Mouse (Mus musculus) adrenal gland, postnatal 14 days (tissue): ENCODE measurements at regions not wholly inside any gene's neighbourhood (a gene's known extent, or its start where the extent isn't known, plus 50 kb on each side); places are given as distances from the start of the nearest gene placed in this dataset.
A peak's percentile ranks its signal among the peaks of the same experiment; 100 is the strongest.
"Not testable (repeated sequence)": the region's sequence is repeated elsewhere in the genome, so short reads cannot be mapped to it uniquely, and the experiment has no call there.

ENCODE experiments used
- DNase-seq: peaks from one replicate; pipeline ENCODE4 v3.0.0; 2021; ENCODE audit warnings: mixed read lengths

GRCm38 (mm10) chr6:37748296-37748980 lies 122.2 kb upstream of the Trim24 start:
- DNase-seq, result no peak

- no peak for DNase-seq
Observed at GRCm38 (mm10) chr6:37749016-37749415, 121.6 kb upstream of the Trim24 start.

DNA sequence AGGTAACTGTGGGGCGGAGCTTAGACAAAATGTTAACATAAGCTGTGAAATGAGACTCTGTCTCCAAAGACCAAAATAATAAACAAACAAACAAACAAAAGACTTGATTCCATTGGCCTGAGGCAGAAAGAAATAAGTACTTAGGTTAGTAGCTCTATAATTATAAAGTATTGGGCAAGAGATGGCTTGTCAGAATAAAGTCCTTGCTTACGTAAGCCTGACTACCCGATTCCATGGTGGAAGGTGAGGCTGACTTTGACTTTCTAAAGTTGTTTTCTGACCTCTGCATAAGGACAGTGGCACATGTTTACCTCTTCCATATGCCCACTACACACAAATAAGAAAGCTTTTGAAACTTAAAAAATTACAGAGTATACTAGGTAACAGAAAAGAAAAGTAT lies 120.3 kb upstream of the Trim24 start:
- DNase-seq, result no peak

GRCm38 (mm10) chr6:37751701-37752100 lies 118.9 kb upstream of the Trim24 start:
- DNase-seq, result no peak

DNA sequence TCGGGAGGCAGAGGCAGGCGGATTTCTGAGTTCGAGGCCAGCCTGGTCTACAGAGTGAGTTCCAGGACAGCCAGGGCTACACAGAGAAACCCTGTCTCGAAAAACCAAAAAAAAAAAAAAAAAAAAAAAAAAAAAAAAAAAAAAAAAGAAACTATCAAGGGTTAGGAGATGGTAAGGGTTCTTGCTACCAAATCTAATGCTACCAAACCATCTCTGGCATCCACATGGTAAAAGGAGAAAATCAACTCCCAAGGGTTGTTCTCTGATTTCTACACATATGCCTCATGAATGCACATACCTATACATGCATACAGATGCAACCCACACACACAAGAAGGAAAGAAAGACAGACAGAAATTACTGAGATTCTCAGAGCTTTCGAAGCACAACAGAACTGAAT lies 109.6 kb upstream of the Trim24 start:
- DNase-seq, result not testable (repeated sequence)

DNA sequence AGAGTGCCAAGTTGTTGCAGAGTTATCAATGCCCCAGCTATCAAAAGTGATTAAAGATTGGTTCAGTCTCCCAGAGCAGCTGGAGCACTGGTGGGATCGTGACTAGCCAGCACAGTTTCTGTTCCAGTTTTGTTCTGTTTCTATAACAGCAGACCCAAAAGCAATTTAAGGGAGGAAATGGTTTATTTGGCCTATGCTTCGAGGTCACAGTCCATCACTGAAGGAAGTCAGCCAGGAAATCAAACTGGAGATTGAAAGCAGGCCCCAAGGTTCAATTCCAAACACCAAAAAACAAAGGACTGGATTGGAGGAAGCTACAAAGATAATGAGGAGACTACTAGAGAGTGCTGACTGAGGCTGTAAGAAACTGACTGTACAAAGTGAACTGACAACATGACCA lies 107.6 kb upstream of the Trim24 start:
- no peak for DNase-seq

DNA sequence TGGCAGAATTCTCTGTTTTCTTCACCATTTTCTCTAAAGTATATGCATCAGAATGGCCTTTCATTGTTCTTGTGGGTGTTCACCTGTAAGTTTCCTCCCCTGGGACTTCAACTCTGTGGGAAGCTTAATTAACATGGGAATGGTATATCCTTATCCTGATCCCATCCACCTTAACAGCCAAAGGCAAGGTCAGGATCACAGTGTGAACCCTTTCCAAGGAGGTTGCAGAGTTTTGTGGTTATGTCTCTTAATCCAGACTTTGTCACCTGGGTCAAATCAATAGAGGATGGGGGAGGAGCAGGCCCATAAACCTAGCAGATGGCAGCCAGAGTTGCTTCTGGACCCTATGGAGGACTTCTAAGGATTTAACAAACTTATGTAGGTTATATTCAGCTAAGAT lies 102.9 kb upstream of the Trim24 start:
- no peak for DNase-seq

DNA sequence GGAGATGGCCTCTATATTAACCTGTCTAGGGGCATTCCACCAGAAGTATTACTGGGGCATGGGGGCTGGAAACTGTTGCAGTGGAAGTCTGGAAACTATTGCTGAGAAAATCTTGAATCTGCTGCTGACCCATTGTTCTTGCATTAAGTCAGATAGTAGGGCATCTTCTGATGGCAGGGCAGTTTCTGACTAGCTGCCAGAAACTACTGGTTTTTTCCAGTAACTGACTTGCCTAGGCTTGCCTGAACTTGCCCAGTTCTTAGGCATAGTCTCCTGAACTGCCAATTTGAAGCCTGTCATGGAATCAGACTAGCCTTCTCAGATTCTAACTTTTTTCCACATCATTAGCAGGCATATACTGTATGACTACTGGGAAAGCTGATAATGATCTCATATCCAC lies 97.3 kb upstream of the Trim24 start:
- DNase-seq, result no peak

DNA sequence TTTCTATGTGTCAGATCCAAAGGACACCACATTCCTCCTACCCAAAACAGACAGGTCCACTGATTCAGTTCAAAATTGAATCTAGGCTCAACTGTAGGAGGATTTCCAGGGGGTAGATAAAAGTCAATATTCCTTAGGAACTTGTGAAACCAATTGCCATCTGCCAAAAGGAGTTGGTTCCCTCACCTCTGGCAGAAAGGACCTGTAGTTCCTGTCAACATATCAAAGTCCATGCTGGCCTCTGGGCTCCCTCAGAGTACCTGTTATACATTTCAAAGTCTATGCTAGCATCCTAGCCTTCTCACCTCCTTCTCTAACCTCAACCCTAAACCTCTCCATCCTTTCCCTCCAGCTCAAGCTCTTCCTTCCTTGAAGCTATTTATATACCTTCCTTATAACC lies 95.5 kb upstream of the Trim24 start:
- no peak for DNase-seq

DNA sequence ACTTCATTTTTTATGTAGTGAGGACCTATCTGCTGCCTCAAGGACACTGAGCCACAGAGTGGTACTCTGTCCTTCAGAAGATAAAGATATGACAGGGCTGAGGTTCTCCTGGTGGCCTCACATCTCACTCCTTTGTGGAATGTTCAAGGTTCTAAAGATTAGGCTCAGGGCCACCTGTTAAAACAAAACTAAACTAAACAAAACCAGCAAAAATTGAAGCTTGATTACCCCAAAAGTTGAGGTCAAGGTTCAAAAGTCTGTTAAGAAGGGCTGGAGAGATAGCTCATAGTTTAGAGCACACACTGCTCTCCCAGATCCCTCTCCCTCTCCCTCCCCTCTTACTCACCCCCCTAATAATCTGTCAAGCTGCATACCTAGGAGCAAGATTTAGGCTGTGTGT lies 90.7 kb upstream of the Trim24 start:
- peak; percentile 13 for DNase-seq

- DNase-seq, result no peak
Observed at GRCm38 (mm10) chr6:37781894-37782293, 88.7 kb upstream of the Trim24 start.

- DNase-seq, result not testable (repeated sequence)
Observed at GRCm38 (mm10) chr6:37785280-37785679, 85.3 kb upstream of the Trim24 start.

- no peak for DNase-seq
Observed at GRCm38 (mm10) chr6:37785741-37786140, 84.9 kb upstream of the Trim24 start.

- not testable (repeated sequence) for DNase-seq
Observed at GRCm38 (mm10) chr6:37787858-37788257, 82.8 kb upstream of the Trim24 start.

- no peak for DNase-seq
Observed at GRCm38 (mm10) chr6:37790878-37791277, 79.7 kb upstream of the Trim24 start.

- peak; percentile 43 for DNase-seq
Observed at GRCm38 (mm10) chr6:37794211-37794610, 76.4 kb upstream of the Trim24 start.

DNA sequence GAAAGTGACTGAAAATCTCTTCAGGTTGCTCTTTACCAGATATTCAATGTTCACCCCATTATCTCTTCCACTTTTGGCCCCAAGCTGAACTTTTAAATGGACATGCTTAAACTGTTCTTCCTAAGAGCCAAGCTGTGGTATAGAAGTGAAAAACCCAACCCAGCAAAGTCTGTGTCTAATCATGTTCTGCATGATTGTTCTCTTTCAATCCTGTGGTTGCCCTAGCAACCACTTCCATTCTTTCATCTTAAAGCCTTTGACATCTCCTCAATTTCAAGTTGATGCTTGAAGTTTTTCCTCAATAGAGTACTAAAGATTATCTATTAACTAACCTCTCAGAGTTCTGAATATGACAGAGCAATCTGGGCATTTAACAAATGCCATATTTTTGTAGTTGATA lies 75.6 kb upstream of the Trim24 start:
- no peak for DNase-seq

GRCm38 (mm10) chr6:37803231-37803630 lies 67.4 kb upstream of the Trim24 start:
- no peak for DNase-seq

- not testable (repeated sequence) for DNase-seq
Observed at GRCm38 (mm10) chr6:37805896-37806295, 64.7 kb upstream of the Trim24 start.

GRCm38 (mm10) chr6:37806529-37807191 lies 64.0 kb upstream of the Trim24 start:
- not testable (repeated sequence) for DNase-seq

DNA sequence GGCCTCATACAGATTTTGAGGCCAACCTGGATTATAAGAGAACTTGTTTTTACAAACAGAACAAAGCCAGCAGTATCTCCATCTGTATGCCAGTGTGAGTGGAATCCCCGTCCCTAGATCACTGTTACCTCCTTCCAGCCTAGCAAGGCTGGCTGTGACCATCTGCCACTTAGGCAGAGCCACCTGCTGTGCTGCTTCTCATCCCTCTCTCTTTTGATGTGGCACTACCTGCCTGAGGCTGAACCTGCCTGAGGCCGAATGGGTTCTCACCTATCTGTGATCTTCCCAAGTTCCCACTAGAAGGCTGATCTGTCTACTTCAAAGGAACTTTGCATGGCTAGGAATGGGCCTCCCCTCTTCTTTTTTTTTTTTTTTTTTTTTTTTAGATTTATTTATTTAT lies 55.4 kb upstream of the Trim24 start:
- not testable (repeated sequence) for DNase-seq
